In the genomic region with DNA sequence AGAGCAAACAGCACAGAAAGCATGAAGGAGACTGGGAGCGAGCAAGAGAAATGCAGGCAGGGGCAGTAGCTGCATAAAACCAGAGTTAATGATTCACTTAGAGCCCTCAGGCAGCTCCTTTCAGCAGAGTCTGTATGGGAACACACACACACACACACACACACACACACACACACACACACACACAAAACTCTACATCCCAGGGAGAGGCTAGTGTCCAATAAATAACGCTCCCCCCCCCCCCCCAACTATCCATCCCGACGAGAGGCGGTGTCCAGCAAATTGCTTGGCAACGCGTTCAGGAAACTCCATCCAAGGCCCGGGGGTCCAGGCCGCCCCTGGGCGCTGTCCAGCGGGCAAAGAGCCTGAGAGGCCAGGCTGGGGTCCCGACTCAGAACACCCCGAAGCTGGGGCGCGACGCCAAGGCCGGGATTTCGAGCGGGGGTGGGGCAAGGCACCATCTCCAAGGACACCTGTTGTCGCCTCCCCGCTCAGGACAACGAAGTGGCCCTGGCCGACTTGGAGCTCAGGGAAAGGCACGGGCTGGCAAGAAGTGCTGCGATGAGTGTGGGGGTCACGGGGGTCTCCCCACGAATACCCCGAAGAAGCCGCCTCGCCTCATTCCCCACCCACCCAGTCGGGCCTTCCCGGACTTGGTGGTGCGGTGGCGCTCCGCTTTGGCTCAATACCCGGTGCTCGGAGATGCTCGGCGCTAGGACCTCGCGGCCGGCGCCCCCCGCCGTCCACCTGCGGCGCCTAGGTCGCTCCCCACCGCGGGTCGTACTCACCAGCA, we compare ENCODE assay signal across 8 mouse cellular contexts. TPM values are rescaled to one million over a fixed set of nuclear protein-coding genes. Genes with fewer than 3 reads are reported as not detected.
DNase-seq lines count a peak whose midpoint lies in the region; ATAC-seq and TF ChIP-seq lines count a peak whose summit lies in the region.

No protein-coding gene starts in this region.

- H3K9ac ChIP-seq in hindbrain, embryonic 15.5 days, result peak overlapping the region; percentile 47
- peak overlapping the region; percentile 40; the same call in 1 of the 2 replicates for H3K9ac ChIP-seq in stomach, embryonic 14.5 days (replicated peaks; ENCODE audit: low read depth, low read length)

- peak overlapping the region; percentile 87 for H3K4me2 ChIP-seq in hindbrain, embryonic 15.5 days
- H3K4me2 ChIP-seq in stomach, embryonic 14.5 days (replicated peaks; ENCODE audit: low read depth, low read length), result peak overlapping the region; percentile 91

- no peaks in the 10 kb centered on the region for H3K36me3 ChIP-seq in hindbrain, embryonic 15.5 days
- no peaks in the 10 kb centered on the region for H3K36me3 ChIP-seq in midbrain, embryonic 10.5 days
- no peaks in the 10 kb centered on the region for H3K36me3 ChIP-seq in stomach, embryonic 14.5 days (ENCODE audit: control insufficient read depth, insufficient read depth, low read length)

- ATAC-seq in hindbrain, embryonic 15.5 days (ENCODE audit: low FRiP score, low read depth), result peak; percentile 89
- peak; percentile 76 for ATAC-seq in stomach, embryonic 14.5 days (ENCODE audit: insufficient number of reproducible peaks, insufficient read depth, low FRiP score, low read depth)

- H3K4me3 ChIP-seq in layer of hippocampus, adult 2 months, result peak overlapping the region; percentile 77
- peak overlapping the region; percentile 78 for H3K4me3 ChIP-seq in hindbrain, embryonic 15.5 days
- peak overlapping the region; percentile 87 for H3K4me3 ChIP-seq in midbrain, embryonic 10.5 days
- H3K4me3 ChIP-seq in stomach, embryonic 14.5 days (ENCODE audit: low read depth, low read length), result peak overlapping the region; percentile 67

- no peaks in the 10 kb centered on the region for H3K9me3 ChIP-seq in hindbrain, embryonic 15.5 days
- H3K9me3 ChIP-seq in midbrain, embryonic 10.5 days (replicated peaks), result no peaks in the 10 kb centered on the region
- H3K9me3 ChIP-seq in stomach, embryonic 14.5 days (ENCODE audit: control insufficient read depth, low read depth, low read length), result no peaks in the 10 kb centered on the region

- no peak for TF ChIP-seq CTCF in layer of hippocampus, adult 2 months (conservative IDR thresholded peaks at IDR 0.05)

- H3K27ac ChIP-seq in layer of hippocampus, adult 2 months, result peak overlapping the region; percentile 92
- peak overlapping the region; percentile 77 for H3K27ac ChIP-seq in hindbrain, embryonic 15.5 days (replicated peaks)
- peak overlapping the region; percentile 89 for H3K27ac ChIP-seq in midbrain, embryonic 10.5 days (replicated peaks)
- H3K27ac ChIP-seq in stomach, embryonic 14.5 days (ENCODE audit: low read length), result peak overlapping the region; percentile 15; the same call in 1 of the 2 replicates

- peak in 1 of 2 experiments; percentile 53 for DNase-seq in layer of hippocampus, adult 2 months (ENCODE audit: low spot score in 2 of 2)
- no peak for DNase-seq in layer of hippocampus, adult 9-10 months (ENCODE audit: low spot score)
- DNase-seq in cerebellum, adult 9-11 months, result peak; percentile 31
- peak; percentile 53 for DNase-seq in gastrocnemius, adult 18-20 months (ENCODE audit: low spot score)
- DNase-seq in left cerebral cortex, postnatal 4 days, result peak; percentile 85
- DNase-seq in midbrain, embryonic 10.5 days (ENCODE audit: low spot score), result no peak

- 0 out of 2 replicates have a peak, but pooled peaks cover 3% of the 10 kb centered on the region for H3K27me3 ChIP-seq in hindbrain, embryonic 15.5 days
- peaks cover 28% of the 10 kb centered on the region for H3K27me3 ChIP-seq in midbrain, embryonic 10.5 days (ENCODE audit: low read depth, poor library complexity, severe bottlenecking)
- no peaks in the 10 kb centered on the region for H3K27me3 ChIP-seq in stomach, embryonic 14.5 days (ENCODE audit: control insufficient read depth, insufficient read depth, low read length)

- WGBS in hindbrain, embryonic 15.5 days, result under 1% methylated on average over 51 of the region's 51 CpGs
- WGBS in midbrain, embryonic 10.5 days, result under 1% methylated on average over 50 of the region's 51 CpGs
- WGBS in stomach, embryonic 14.5 days, result under 1% methylated on average over 43 of the region's 51 CpGs

- H3K4me1 ChIP-seq in hindbrain, embryonic 15.5 days (replicated peaks), result peaks cover 25% of the 10 kb centered on the region
- H3K4me1 ChIP-seq in midbrain, embryonic 10.5 days, result peaks cover 16% of the 10 kb centered on the region
- H3K4me1 ChIP-seq in stomach, embryonic 14.5 days (ENCODE audit: control insufficient read depth, insufficient read depth, low read length), result peaks cover 11% of the 10 kb centered on the region; the same call in 1 of the 2 replicates

- intact Hi-C loops in left cerebral cortex, postnatal 4 days (cut with DNase I), result no loop called here

RNA-seq across cellular contexts. Expression of a gene that starts 9.8 kb away (rescaled TPM):
- total RNA-seq in layer of hippocampus, adult 2 months (2021), result 10 to 100 TPM; 33.4 to 34.7 TPM
- 10 to 100 TPM; 69.6 to 75.4 TPM for total RNA-seq in gastrocnemius, adult 18-20 months (2021)
- polyA plus RNA-seq in hindbrain, embryonic 15.5 days (2015; fragmentation: Nextera tagmentation; extraction: Ambion mirVana), result 6.7 and 7.1 TPM in 2 replicates
- 10 to 100 TPM; 14.2 to 16.6 TPM for total RNA-seq in left cerebral cortex, postnatal 4 days (2021)
- 9.4 and 9.9 TPM in 2 replicates for polyA plus RNA-seq in midbrain, embryonic 10.5 days (2016; fragmentation: Nextera tagmentation; extraction: Ambion mirVana)
- 16.4 and 18.3 TPM in 2 replicates for polyA plus RNA-seq in stomach, embryonic 14.5 days (2014; fragmentation: Nextera tagmentation; extraction: Ambion mirVana)

Comparison
In these comparisons a context has a peak if more than half of its experiments do, and no peak if none do; other contexts are left out.
1. DNase-seq: peak in cerebellum, adult 9-11 months (single experiment), gastrocnemius, adult 18-20 months (single experiment) and left cerebral cortex, postnatal 4 days (single experiment); none in layer of hippocampus, adult 9-10 months (single experiment) and midbrain, embryonic 10.5 days (single experiment).
2. H3K27ac ChIP-seq: peak in every context shown above with its lines; median percentile 92 in layer of hippocampus, adult 2 months; 89 in midbrain, embryonic 10.5 days; 77 in hindbrain, embryonic 15.5 days; 15 in stomach, embryonic 14.5 days.
3. Peak in every context shown above with its lines, with median percentiles within 50 percentile points of each other: H3K4me3 ChIP-seq.